Mouse (Mus musculus) E14TG2a.4 (cell line): Measurements from ENCODE around the gene Elmod1.
A peak's percentile ranks its signal among the peaks of the same experiment; 100 is the strongest.

Experiments used
- H3K27me3 ChIP-seq: 2 replicates; pipeline ENCODE4 v1.6.1; 2014; ENCODE audit warnings: low read length, control low read depth; ENCODE audit not compliant: insufficient read depth
- H3K36me3 ChIP-seq: 2 replicates; pipeline ENCODE4 v1.6.1; 2014; ENCODE audit warnings: low read length, control low read depth; ENCODE audit not compliant: insufficient read depth
- H3K4me1 ChIP-seq: replicated peaks from 2 replicates; pipeline ENCODE4 v1.6.1; 2014; ENCODE audit warnings: low read depth, low read length, control low read depth
- H3K4me3 ChIP-seq: replicated peaks from 2 replicates; pipeline ENCODE4 v1.5.1; 2014; ENCODE audit warnings: mild to moderate bottlenecking, low read length
- H3K9me3 ChIP-seq: 2 replicates; pipeline ENCODE4 v1.6.1; 2014; ENCODE audit warnings: low read length, control low read depth
- CTCF ChIP-seq: conservative IDR thresholded peaks from 2 replicates; pipeline ENCODE4 v1.5.1; 2014; ENCODE audit warnings: low read length
- NANOG ChIP-seq: IDR thresholded peaks from 2 replicates; pipeline ENCODE4 v1.6.1; 2014; ENCODE audit warnings: borderline replicate concordance, low read length, mixed read lengths
- POU5F1 ChIP-seq: IDR thresholded peaks from 2 replicates; pipeline ENCODE4 v1.6.1; 2014; ENCODE audit warnings: low read length, borderline replicate concordance

The Elmod1 gene

GRCm38 (mm10) chr9:53899836-53900235, 75.3 kb downstream of the Elmod1 start:
- no peaks in the 10 kb centered on the region for H3K27me3 ChIP-seq
- no peaks in the 10 kb centered on the region for H3K36me3 ChIP-seq
- peaks cover 15% of the 10 kb centered on the region for H3K4me1 ChIP-seq
- no peak overlapping the region for H3K4me3 ChIP-seq
- TF ChIP-seq NANOG (no peak), POU5F1 (no peak), CTCF (no peak)
- H3K9me3 ChIP-seq = peaks cover 17% of the 10 kb centered on the region

DNA sequence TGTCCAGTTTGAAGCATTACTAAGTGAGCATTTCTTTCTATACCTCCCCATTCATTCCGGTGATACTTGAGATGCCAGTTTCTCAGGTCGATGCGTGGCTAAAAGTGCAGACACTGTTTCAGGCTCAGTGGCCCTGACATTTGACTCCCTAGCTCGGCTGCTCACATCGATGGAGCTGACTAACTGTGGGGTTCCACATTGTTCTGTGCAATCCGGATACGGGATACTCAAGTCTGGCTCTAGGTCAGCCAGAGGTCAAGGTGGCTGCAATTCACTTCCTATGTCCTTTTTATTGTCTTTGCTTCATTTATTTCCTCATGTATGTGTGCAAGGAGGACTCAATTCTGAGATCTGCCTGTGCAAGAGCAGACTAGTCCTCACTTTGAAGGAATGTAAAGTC, 79.3 kb downstream of the Elmod1 start:
- Histone ChIP-seq H3K4me1 (peaks cover 18% of the 10 kb centered on the region), H3K36me3 (no peaks in the 10 kb centered on the region), H3K4me3 (no peak overlapping the region), H3K27me3 (no peaks in the 10 kb centered on the region), H3K9me3 (peaks cover 5% of the 10 kb centered on the region)
- TF ChIP-seq NANOG = peak; percentile 83; the same call in 1 of the 2 replicates
- no peak for TF ChIP-seq POU5F1

GRCm38 (mm10) chr9:53890075-53890474, 85.0 kb downstream of the Elmod1 start:
- TF ChIP-seq POU5F1 = no peak
- peak; percentile 47 for TF ChIP-seq CTCF
- H3K4me1 ChIP-seq = peaks cover 5% of the 10 kb centered on the region
- no peaks in the 10 kb centered on the region; the same call in 1 of the 2 replicates for H3K27me3 ChIP-seq
- peaks cover 5% of the 10 kb centered on the region; the same call in 1 of the 2 replicates for H3K9me3 ChIP-seq
- no peak overlapping the region for H3K4me3 ChIP-seq
- no peaks in the 10 kb centered on the region for H3K36me3 ChIP-seq

- H3K4me1 ChIP-seq = peaks cover 8% of the 10 kb centered on the region; the same call in 1 of the 2 replicates
These were observed 91.4 kb downstream of the Elmod1 start for GRCm38 (mm10) chr9:53883588-53884280.

GRCm38 (mm10) chr9:53877423-53877822, 97.7 kb downstream of the Elmod1 start:
- no peaks in the 10 kb centered on the region for H3K27me3 ChIP-seq
- H3K36me3 ChIP-seq = no peaks in the 10 kb centered on the region
- H3K4me1 ChIP-seq = 0 out of 2 replicates have a peak, but pooled peaks cover 2% of the 10 kb centered on the region
- no peak for TF ChIP-seq POU5F1
- TF ChIP-seq NANOG = no peak
- TF ChIP-seq CTCF = no peak
- H3K4me3 ChIP-seq = no peak overlapping the region
- peaks cover 26% of the 10 kb centered on the region for H3K9me3 ChIP-seq

More at GRCm38 (mm10) chr9:53883588-53884280, 91.4 kb downstream of the Elmod1 start:
- 0 out of 2 replicates have a peak overlapping the region, but pooled peaks have one; percentile 43 for H3K4me3 ChIP-seq
- H3K36me3 ChIP-seq = no peaks in the 10 kb centered on the region
- peaks cover 15% of the 10 kb centered on the region for H3K27me3 ChIP-seq
- H3K9me3 ChIP-seq = peaks cover 31% of the 10 kb centered on the region
- no peak for TF ChIP-seq POU5F1
- no peak for TF ChIP-seq NANOG
- no peak for TF ChIP-seq CTCF

- TF ChIP-seq POU5F1 = no peak
- TF ChIP-seq CTCF = no peak
- no peak for TF ChIP-seq NANOG
- Histone ChIP-seq H3K4me1 (0 out of 2 replicates have a peak, but pooled peaks cover 2% of the 10 kb centered on the region), H3K4me3 (no peak overlapping the region), H3K27me3 (no peaks in the 10 kb centered on the region), H3K36me3 (no peaks in the 10 kb centered on the region), H3K9me3 (peaks cover 3% of the 10 kb centered on the region; the same call in 1 of the 2 replicates)
These were observed 101.9 kb downstream of the Elmod1 start for GRCm38 (mm10) chr9:53873239-53873638.
